Mouse (Mus musculus): Measurements from ENCODE around the gene Wdtc1. TPM values are rescaled to one million over a fixed set of nuclear protein-coding genes. Genes with fewer than 3 reads are reported as not detected.

Gene Wdtc1
- polyA plus RNA-seq, 1 experiment from 2014 or later: 8.1 TPM

- no peaks in the 10 kb centered on the region for H3K27me3 ChIP-seq
- no peak for ATAC-seq (ENCODE audit: insufficient read depth)
- H3K4me1 ChIP-seq (replicated peaks): no peaks in the 10 kb centered on the region; the same call in 1 of the 2 replicates
- H3K4me2 ChIP-seq: no peak overlapping the region
- no peak overlapping the region for H3K9ac ChIP-seq
- no peak overlapping the region for H3K27ac ChIP-seq (replicated peaks)
- no peak overlapping the region for H3K4me3 ChIP-seq (replicated peaks)
- 68% methylated on average over 3 of the region's 3 CpGs for WGBS (ENCODE audit: insufficient replicate concordance)
- H3K9me3 ChIP-seq (replicated peaks): no peaks in the 10 kb centered on the region
- H3K36me3 ChIP-seq (replicated peaks): 0 out of 2 replicates have a peak, but pooled peaks cover 9% of the 10 kb centered on the region
Measured at GRCm38 (mm10) chr4:133319667-133320066, 33.6 kb downstream of the Wdtc1 start.

- H3K4me1 ChIP-seq (replicated peaks): no peaks in the 10 kb centered on the region; the same call in 1 of the 2 replicates
- H3K9ac ChIP-seq: no peak overlapping the region
- WGBS (ENCODE audit: insufficient replicate concordance): 75% methylated on average over 5 of the region's 5 CpGs
- no peak overlapping the region for H3K27ac ChIP-seq (replicated peaks)
- ATAC-seq (ENCODE audit: insufficient read depth): no peak
- no peak overlapping the region for H3K4me2 ChIP-seq
- no peaks in the 10 kb centered on the region for H3K27me3 ChIP-seq
- H3K9me3 ChIP-seq (replicated peaks): no peaks in the 10 kb centered on the region
- H3K4me3 ChIP-seq (replicated peaks): no peak overlapping the region
- peaks cover 9% of the 10 kb centered on the region; the same call in 1 of the 2 replicates for H3K36me3 ChIP-seq (replicated peaks)
Measured at GRCm38 (mm10) chr4:133315991-133316390, 37.3 kb downstream of the Wdtc1 start.

GRCm38 (mm10) chr4:133314896-133315295 lies 38.4 kb downstream of the Wdtc1 start:
- Histone ChIP-seq H3K4me1 (replicated peaks) (no peaks in the 10 kb centered on the region; the same call in 1 of the 2 replicates), H3K36me3 (replicated peaks) (peaks cover 6% of the 10 kb centered on the region; the same call in 1 of the 2 replicates), H3K4me2 (no peak overlapping the region), H3K9me3 (replicated peaks) (no peaks in the 10 kb centered on the region), H3K27me3 (no peaks in the 10 kb centered on the region), H3K4me3 (replicated peaks) (no peak overlapping the region), H3K9ac (no peak overlapping the region), H3K27ac (replicated peaks) (no peak overlapping the region)
- 0 out of 2 replicates have a peak, but pooled peaks have one; percentile 22 for ATAC-seq (ENCODE audit: insufficient read depth)
- 71% methylated on average over 8 of the region's 8 CpGs for WGBS (ENCODE audit: insufficient replicate concordance)

- Histone ChIP-seq H3K9ac (no peak overlapping the region), H3K4me1 (replicated peaks) (no peaks in the 10 kb centered on the region; the same call in 1 of the 2 replicates), H3K27ac (replicated peaks) (no peak overlapping the region), H3K27me3 (no peaks in the 10 kb centered on the region), H3K4me2 (no peak overlapping the region), H3K4me3 (replicated peaks) (no peak overlapping the region), H3K36me3 (replicated peaks) (peaks cover 4% of the 10 kb centered on the region), H3K9me3 (replicated peaks) (no peaks in the 10 kb centered on the region)
- no peak for ATAC-seq (ENCODE audit: insufficient read depth)
- 0% methylated on average over 3 of the region's 3 CpGs for WGBS (ENCODE audit: insufficient replicate concordance)
Measured at GRCm38 (mm10) chr4:133309948-133310347, 43.3 kb downstream of the Wdtc1 start.

GRCm38 (mm10) chr4:133307331-133307730 lies 46.0 kb downstream of the Wdtc1 start:
- Histone ChIP-seq H3K27ac (replicated peaks) (no peak overlapping the region), H3K36me3 (replicated peaks) (peaks cover 17% of the 10 kb centered on the region; the same call in 1 of the 2 replicates), H3K9me3 (replicated peaks) (no peaks in the 10 kb centered on the region), H3K9ac (no peak overlapping the region), H3K4me3 (replicated peaks) (no peak overlapping the region), H3K27me3 (no peaks in the 10 kb centered on the region), H3K4me1 (replicated peaks) (no peaks in the 10 kb centered on the region), H3K4me2 (no peak overlapping the region)
- ATAC-seq (ENCODE audit: insufficient read depth): no peak
- WGBS (ENCODE audit: insufficient replicate concordance): 33% methylated on average over 3 of the region's 3 CpGs

- H3K27me3 ChIP-seq: no peaks in the 10 kb centered on the region
- peaks cover 27% of the 10 kb centered on the region for H3K36me3 ChIP-seq (replicated peaks)
- ATAC-seq (ENCODE audit: insufficient read depth): no peak
- no peak overlapping the region for H3K9ac ChIP-seq
- H3K4me2 ChIP-seq: no peak overlapping the region
- H3K4me3 ChIP-seq (replicated peaks): no peak overlapping the region
- H3K4me1 ChIP-seq (replicated peaks): no peaks in the 10 kb centered on the region
- WGBS (ENCODE audit: insufficient replicate concordance): 71% methylated on average over 7 of the region's 7 CpGs
- H3K27ac ChIP-seq (replicated peaks): no peak overlapping the region
- no peaks in the 10 kb centered on the region for H3K9me3 ChIP-seq (replicated peaks)
Measured at GRCm38 (mm10) chr4:133305825-133306224, 47.5 kb downstream of the Wdtc1 start.

GRCm38 (mm10) chr4:133304770-133305169 lies 48.5 kb downstream of the Wdtc1 start:
- no peaks in the 10 kb centered on the region for H3K9me3 ChIP-seq (replicated peaks)
- no peak for ATAC-seq (ENCODE audit: insufficient read depth)
- no peak overlapping the region for H3K9ac ChIP-seq

GRCm38 (mm10) chr4:133302668-133303067 lies 50.6 kb downstream of the Wdtc1 start:
- Histone ChIP-seq H3K4me1 (replicated peaks) (no peaks in the 10 kb centered on the region), H3K4me3 (replicated peaks) (no peak overlapping the region), H3K27me3 (no peaks in the 10 kb centered on the region), H3K9me3 (replicated peaks) (no peaks in the 10 kb centered on the region), H3K4me2 (no peak overlapping the region), H3K36me3 (replicated peaks) (peaks cover 43% of the 10 kb centered on the region), H3K27ac (replicated peaks) (no peak overlapping the region), H3K9ac (no peak overlapping the region)
- 59% methylated on average over 5 of the region's 5 CpGs for WGBS (ENCODE audit: insufficient replicate concordance)
- no peak for ATAC-seq (ENCODE audit: insufficient read depth)

More at GRCm38 (mm10) chr4:133304770-133305169, 48.5 kb downstream of the Wdtc1 start:
- H3K4me2 ChIP-seq: no peak overlapping the region
- no peaks in the 10 kb centered on the region for H3K4me1 ChIP-seq (replicated peaks)
- no peaks in the 10 kb centered on the region for H3K27me3 ChIP-seq
- H3K4me3 ChIP-seq (replicated peaks): no peak overlapping the region
- H3K27ac ChIP-seq (replicated peaks): no peak overlapping the region
- WGBS (ENCODE audit: insufficient replicate concordance): 81% methylated on average over 7 of the region's 7 CpGs
- peaks cover 37% of the 10 kb centered on the region for H3K36me3 ChIP-seq (replicated peaks)

- no peak overlapping the region for H3K4me2 ChIP-seq
- WGBS (ENCODE audit: insufficient replicate concordance): 25% methylated on average over 4 of the region's 4 CpGs
- peaks cover 50% of the 10 kb centered on the region for H3K36me3 ChIP-seq (replicated peaks)
- no peak overlapping the region for H3K27ac ChIP-seq (replicated peaks)
- ATAC-seq (ENCODE audit: insufficient read depth): no peak
- H3K9ac ChIP-seq: no peak overlapping the region
- no peaks in the 10 kb centered on the region; the same call in 1 of the 2 replicates for H3K4me1 ChIP-seq (replicated peaks)
- H3K9me3 ChIP-seq (replicated peaks): no peaks in the 10 kb centered on the region
- H3K27me3 ChIP-seq: no peaks in the 10 kb centered on the region
- H3K4me3 ChIP-seq (replicated peaks): no peak overlapping the region
Measured at GRCm38 (mm10) chr4:133301802-133302201, 51.5 kb downstream of the Wdtc1 start.

GRCm38 (mm10) chr4:133300421-133300820 lies 52.9 kb downstream of the Wdtc1 start:
- H3K4me2 ChIP-seq: no peak overlapping the region

GRCm38 (mm10) chr4:133299701-133300100 lies 53.6 kb downstream of the Wdtc1 start:
- Histone ChIP-seq H3K36me3 (replicated peaks) (peaks cover 58% of the 10 kb centered on the region), H3K4me3 (replicated peaks) (no peak overlapping the region), H3K9me3 (replicated peaks) (no peaks in the 10 kb centered on the region), H3K9ac (no peak overlapping the region), H3K27ac (replicated peaks) (no peak overlapping the region), H3K27me3 (no peaks in the 10 kb centered on the region), H3K4me2 (no peak overlapping the region), H3K4me1 (replicated peaks) (no peaks in the 10 kb centered on the region; the same call in 1 of the 2 replicates)
- no peak for ATAC-seq (ENCODE audit: insufficient read depth)
- 73% methylated on average over 5 of the region's 5 CpGs for WGBS (ENCODE audit: insufficient replicate concordance)

More at GRCm38 (mm10) chr4:133300421-133300820, 52.9 kb downstream of the Wdtc1 start:
- Histone ChIP-seq H3K36me3 (replicated peaks) (peaks cover 60% of the 10 kb centered on the region), H3K27ac (replicated peaks) (no peak overlapping the region), H3K9me3 (replicated peaks) (no peaks in the 10 kb centered on the region), H3K27me3 (no peaks in the 10 kb centered on the region), H3K4me3 (replicated peaks) (no peak overlapping the region), H3K9ac (no peak overlapping the region), H3K4me1 (replicated peaks) (no peaks in the 10 kb centered on the region; the same call in 1 of the 2 replicates)
- ATAC-seq (ENCODE audit: insufficient read depth): no peak
- WGBS (ENCODE audit: insufficient replicate concordance): 84% methylated on average over 11 of the region's 11 CpGs

All from liver, embryonic 15.5 days (tissue).